Mouse (Mus musculus) thymus, postnatal 14 days (tissue): Measurements from ENCODE around the gene Ip6k2.

Experiments
- DNase-seq: peaks from one replicate; pipeline ENCODE4 v3.0.0; 2021

Ip6k2 gene

GRCm38 (mm10) chr9:108824144-108824685 is 40.6 kb downstream of the Ip6k2 start:
- no peak for DNase-seq

- no peak for DNase-seq
Measured at GRCm38 (mm10) chr9:108824755-108825413, 41.3 kb downstream of the Ip6k2 start.

GRCm38 (mm10) chr9:108825820-108826699 is 42.5 kb downstream of the Ip6k2 start, which contains the start of gene Celsr3:
Gene Celsr3 (plus strand): TSS chr9:108826320.
- peak; percentile 26 for DNase-seq

GRCm38 (mm10) chr9:108826700-108827340 is 43.2 kb downstream of the Ip6k2 start:
- peak; percentile 83 for DNase-seq

GRCm38 (mm10) chr9:108827454-108827853 is 43.9 kb downstream of the Ip6k2 start:
- DNase-seq = no peak

DNA sequence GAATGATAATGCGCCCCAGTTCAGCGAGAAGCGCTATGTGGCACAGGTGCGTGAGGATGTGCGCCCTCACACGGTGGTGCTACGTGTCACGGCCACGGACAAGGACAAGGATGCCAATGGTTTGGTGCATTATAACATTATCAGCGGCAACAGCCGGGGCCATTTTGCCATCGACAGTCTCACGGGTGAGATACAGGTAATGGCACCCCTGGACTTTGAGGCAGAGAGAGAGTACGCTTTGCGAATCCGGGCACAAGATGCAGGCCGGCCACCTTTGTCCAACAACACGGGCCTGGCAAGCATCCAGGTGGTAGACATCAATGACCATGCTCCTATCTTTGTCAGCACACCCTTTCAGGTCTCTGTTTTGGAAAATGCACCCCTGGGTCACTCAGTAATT is 44.3 kb downstream of the Ip6k2 start:
- no peak for DNase-seq

DNA sequence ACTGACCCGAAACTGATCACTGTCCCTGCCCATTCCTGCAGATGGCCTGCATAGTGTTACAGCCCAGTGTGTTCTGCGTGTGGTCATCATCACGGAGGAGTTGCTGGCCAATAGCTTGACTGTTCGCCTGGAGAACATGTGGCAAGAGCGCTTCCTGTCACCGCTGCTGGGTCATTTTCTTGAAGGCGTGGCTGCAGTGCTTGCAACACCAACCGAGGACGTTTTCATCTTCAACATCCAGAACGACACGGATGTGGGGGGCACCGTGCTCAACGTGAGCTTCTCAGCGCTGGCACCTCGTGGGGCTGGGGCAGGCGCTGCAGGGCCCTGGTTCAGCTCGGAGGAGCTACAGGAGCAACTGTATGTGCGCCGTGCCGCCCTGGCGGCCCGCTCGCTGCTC is 48.0 kb downstream of the Ip6k2 start:
- no peak for DNase-seq

DNA sequence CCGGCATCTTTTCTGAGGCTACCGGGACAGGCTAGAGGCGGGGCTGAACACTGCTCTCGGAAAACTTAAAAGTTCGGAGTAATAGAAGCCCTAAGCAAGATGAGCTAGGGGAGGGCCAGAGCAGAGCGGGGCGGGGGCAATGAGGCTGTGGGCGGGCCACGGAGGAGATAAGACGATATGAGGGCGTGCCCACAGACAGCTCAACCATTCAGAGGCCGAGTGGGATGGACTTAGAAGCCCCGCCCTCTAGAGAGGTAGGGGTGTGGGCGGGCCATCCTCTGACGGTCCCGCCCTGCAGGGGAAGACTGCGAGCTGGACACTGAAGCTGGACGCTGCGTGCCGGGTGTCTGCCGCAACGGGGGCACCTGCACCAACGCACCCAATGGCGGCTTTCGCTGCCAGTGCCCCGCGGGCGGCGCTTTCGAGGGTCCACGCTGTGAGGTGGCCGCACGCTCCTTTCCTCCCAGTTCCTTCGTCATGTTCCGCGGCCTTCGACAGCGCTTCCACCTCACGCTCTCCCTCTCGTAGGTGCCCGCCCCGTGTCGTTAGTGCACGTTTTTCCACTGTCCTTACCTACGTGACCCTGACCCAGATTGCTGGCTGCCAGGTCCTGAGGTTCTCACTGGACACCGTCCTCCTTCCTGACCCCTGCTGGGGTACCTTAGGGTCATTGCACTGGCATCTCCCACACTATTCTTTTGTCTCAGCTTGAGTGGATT is 49.0 kb downstream of the Ip6k2 start:
- peak; percentile 72 for DNase-seq

- no peak for DNase-seq
Measured at GRCm38 (mm10) chr9:108842989-108843388, 59.4 kb downstream of the Ip6k2 start.

DNA sequence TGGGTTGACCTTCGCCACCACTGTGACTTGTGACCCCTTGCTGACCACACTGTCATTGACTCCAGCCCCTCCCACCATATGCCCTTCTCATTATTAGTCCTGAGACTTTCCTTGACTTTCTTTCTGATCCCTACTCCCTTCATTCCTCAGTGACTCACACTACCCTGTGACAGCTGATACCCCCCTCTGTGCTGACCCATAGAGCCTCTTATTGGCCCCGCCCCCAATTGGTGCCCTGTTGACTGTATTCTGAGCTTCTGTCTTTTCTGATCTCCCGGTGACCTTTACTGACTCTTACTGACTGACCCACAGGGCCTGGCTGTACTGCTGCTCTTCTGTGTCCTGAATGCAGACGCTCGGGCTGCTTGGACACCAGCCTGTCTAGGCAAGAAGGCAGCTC is 61.8 kb downstream of the Ip6k2 start:
- no peak for DNase-seq

GRCm38 (mm10) chr9:108847374-108847773 is 63.8 kb downstream of the Ip6k2 start:
- DNase-seq = no peak

DNA sequence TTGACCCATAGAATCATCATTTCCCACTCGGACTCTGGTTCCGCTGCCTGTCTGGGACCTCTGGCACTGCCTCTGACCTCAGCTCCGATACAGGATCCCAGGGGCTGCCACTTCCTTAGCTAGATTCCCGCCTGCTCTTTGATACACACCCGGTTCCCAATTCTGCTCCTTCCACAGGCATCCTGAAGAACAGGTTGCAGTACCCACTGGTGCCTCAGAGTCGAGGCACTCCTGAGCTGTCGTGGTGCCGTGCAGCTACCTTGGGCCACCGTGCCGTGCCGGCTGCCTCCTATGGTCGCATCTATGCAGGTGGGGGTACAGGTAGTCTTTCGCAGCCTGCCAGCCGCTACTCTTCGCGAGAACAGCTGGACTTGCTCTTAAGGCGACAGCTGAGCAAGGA is 64.8 kb downstream of the Ip6k2 start:
- no peak for DNase-seq

DNA sequence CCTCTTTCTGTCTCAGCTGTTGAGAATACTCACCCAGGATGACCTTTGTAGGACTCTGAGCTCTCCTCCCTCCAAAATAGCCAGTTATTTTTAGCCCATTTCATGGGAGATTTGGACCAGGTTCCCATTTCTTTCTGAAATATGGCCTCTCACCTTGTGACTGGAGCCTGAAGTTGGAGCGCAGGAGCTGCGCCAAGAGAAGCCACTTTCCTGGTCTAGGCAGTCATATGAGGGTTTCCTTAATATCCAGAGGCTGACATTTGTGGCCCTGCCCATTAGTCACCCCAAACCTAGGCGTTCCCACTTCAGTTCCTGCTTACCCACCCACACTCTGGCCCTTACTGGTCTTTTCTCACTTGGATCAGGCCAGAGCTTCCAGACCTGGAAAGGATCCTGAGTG is 69.4 kb downstream of the Ip6k2 start, which contains the start of gene Slc26a6:
Gene Slc26a6 (plus strand): TSS at position 308 of the 400 bp plus-strand sequence.
- no peak for DNase-seq

DNA sequence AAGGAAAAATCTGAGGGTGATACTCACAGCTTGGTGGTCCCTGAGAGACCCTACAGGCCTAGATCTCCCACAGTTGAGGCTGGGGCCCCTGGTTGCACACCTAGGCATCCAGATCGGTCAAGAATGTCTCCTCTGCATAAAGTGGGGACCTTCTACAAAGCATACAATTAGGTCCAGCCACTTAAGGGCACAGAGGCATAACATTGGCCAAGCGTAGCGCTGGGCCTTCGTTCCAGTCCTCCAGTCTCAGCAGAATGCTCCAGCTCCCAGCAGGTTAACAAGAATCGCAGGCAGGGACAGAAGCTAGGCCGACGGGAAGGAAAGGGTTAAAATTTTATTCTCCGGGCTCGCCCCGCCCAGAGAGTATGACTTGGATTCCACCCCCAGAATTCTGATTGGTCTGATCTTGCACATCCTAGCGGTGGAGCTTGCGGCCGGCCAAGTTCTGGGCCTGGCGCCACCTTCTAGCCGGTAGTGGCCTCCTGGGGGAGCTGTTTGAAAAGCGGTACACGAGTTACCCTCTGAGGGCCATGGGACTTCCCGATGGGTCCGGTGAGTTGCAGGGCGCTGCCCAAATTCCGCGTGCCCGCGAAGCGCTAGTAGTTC is 70.1 kb downstream of the Ip6k2 start:
- peak; percentile 89 for DNase-seq

DNA sequence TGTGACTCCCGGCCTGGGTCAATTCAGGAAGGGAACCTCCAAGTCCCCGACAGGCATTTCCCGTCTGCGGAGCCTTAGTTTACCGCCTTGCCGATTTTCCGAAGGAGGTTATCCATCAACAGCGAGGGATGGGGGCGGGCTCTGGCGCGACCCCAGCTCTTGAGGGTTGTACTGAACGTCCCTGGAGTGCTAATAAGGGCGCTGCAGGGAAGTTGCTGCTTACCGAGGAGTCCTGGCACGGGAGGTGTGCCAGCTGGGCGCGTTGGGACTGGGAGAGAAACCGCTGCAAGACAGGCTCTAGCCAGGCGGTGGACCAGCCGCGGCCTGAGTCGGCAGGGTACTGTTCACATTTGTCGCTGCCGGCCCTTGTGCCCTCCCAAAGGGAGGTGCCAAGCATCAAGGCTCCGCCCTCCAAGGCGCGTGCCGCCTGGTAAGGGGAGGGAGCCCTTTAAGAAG is 70.7 kb downstream of the Ip6k2 start:
- peak; percentile 88 for DNase-seq

- DNase-seq = no peak
Measured at GRCm38 (mm10) chr9:108855335-108855734, 71.7 kb downstream of the Ip6k2 start.
